19 mouse cellular contexts compared by ENCODE assay signal in genomic region chr12:113023082-113023481, GRCm38 (mm10). TPM values are rescaled to one million over a fixed set of nuclear protein-coding genes. Genes with fewer than 3 reads are reported as not detected.
DNase-seq lines count a peak whose midpoint lies in the region; ATAC-seq and TF ChIP-seq lines count a peak whose summit lies in the region.
"Had no signal": no experiment of that assay in that cellular context is flagged by ENCODE, and none has a peak within 500 bp of the region (broad histone marks: within the 10 kb centered on the region; RNA-seq: fewer than 3 reads in every experiment).

No protein-coding gene starts in this region.

- 86% methylated on average over 4 of the region's 4 CpGs for WGBS in midbrain, embryonic 10.5 days
- WGBS in midbrain, embryonic 13.5 days, result 84% methylated on average over 4 of the region's 4 CpGs

- H3K27me3 ChIP-seq in midbrain, embryonic 10.5 days (ENCODE audit: low read depth, poor library complexity, severe bottlenecking), result no peaks in the 10 kb centered on the region
- H3K27me3 ChIP-seq in midbrain, embryonic 13.5 days, result no peaks in the 10 kb centered on the region
- H3K27me3 ChIP-seq: embryonic facial prominence, embryonic 15.5 days; forebrain, embryonic 12.5 days; heart, embryonic 13.5 days; limb, embryonic 12.5 days; liver, embryonic 15.5 days had no signal

- H3K4me1 ChIP-seq in midbrain, embryonic 10.5 days, result peaks cover 10% of the 10 kb centered on the region
- peaks cover 20% of the 10 kb centered on the region for H3K4me1 ChIP-seq in midbrain, embryonic 13.5 days (replicated peaks)
- H3K4me1 ChIP-seq: limb, embryonic 12.5 days had no signal

- 0 out of 2 replicates have a peak, but pooled peaks cover 3% of the 10 kb centered on the region for H3K9me3 ChIP-seq in midbrain, embryonic 10.5 days (replicated peaks)
- no peaks in the 10 kb centered on the region for H3K9me3 ChIP-seq in midbrain, embryonic 13.5 days
- H3K9me3 ChIP-seq: embryonic facial prominence, embryonic 15.5 days; forebrain, embryonic 12.5 days; heart, embryonic 13.5 days; limb, embryonic 12.5 days; liver, embryonic 15.5 days had no signal

- peak; percentile 96 for DNase-seq in 3T3-L1 (ENCODE audit: low read depth, low spot score)
- peak; percentile 38 for DNase-seq in CD4-positive helper T cell, adult 2 months (ENCODE audit: low read depth, low spot score)
- DNase-seq in T-cell, adult 2 months (ENCODE audit: low spot score), result peak; percentile 66
- no peak for DNase-seq in midbrain, embryonic 10.5 days (ENCODE audit: low spot score)
- DNase-seq in layer of hippocampus, adult 2 months (ENCODE audit: low spot score in 2 of 2), result no peak
- DNase-seq: cerebellum, adult 9-10 months; lung, postnatal 14 days; right cerebral cortex, adult 18-20 months had no signal

- no peak overlapping the region for H3K9ac ChIP-seq in midbrain, embryonic 13.5 days (replicated peaks)
- H3K9ac ChIP-seq: embryonic facial prominence, embryonic 15.5 days; forebrain, embryonic 12.5 days; heart, embryonic 13.5 days; limb, embryonic 12.5 days; liver, embryonic 15.5 days had no signal

- no peak overlapping the region for H3K4me3 ChIP-seq in midbrain, embryonic 10.5 days
- H3K4me3 ChIP-seq in midbrain, embryonic 13.5 days (replicated peaks), result no peak overlapping the region
- H3K4me3 ChIP-seq in layer of hippocampus, adult 2 months, result no peak overlapping the region
- H3K4me3 ChIP-seq: embryonic facial prominence, embryonic 15.5 days; forebrain, embryonic 12.5 days; heart, embryonic 13.5 days; limb, embryonic 12.5 days; liver, embryonic 15.5 days had no signal

- no peak overlapping the region for H3K27ac ChIP-seq in midbrain, embryonic 10.5 days (replicated peaks)
- no peak overlapping the region for H3K27ac ChIP-seq in midbrain, embryonic 13.5 days
- H3K27ac ChIP-seq in layer of hippocampus, adult 2 months, result no peak overlapping the region
- H3K27ac ChIP-seq: embryonic facial prominence, embryonic 15.5 days; forebrain, embryonic 12.5 days; heart, embryonic 13.5 days; limb, embryonic 12.5 days; liver, embryonic 15.5 days had no signal

- peaks cover 79% of the 10 kb centered on the region for H3K36me3 ChIP-seq in midbrain, embryonic 10.5 days
- peaks cover 17% of the 10 kb centered on the region for H3K36me3 ChIP-seq in midbrain, embryonic 13.5 days

- H3K4me2 ChIP-seq in midbrain, embryonic 13.5 days (replicated peaks), result no peak overlapping the region
- H3K4me2 ChIP-seq: embryonic facial prominence, embryonic 15.5 days; forebrain, embryonic 12.5 days; heart, embryonic 13.5 days; limb, embryonic 12.5 days; liver, embryonic 15.5 days had no signal

- ATAC-seq in megakaryocyte progenitor cell, adult 5-6 weeks (replicated peaks; ENCODE audit: poor library complexity), result peak; percentile 83
- no peak for ATAC-seq in midbrain, embryonic 13.5 days
- ATAC-seq: inflammation-experienced regulatory T-cells, adult 6 months; midbrain, embryonic 16.5 days had no signal

- no peak for TF ChIP-seq CTCF in layer of hippocampus, adult 2 months (conservative IDR thresholded peaks at IDR 0.05)

RNA-seq across cellular contexts. Expression of gene Pacs2, which starts 8.8 kb away (rescaled TPM):
- 16.2 and 16.8 TPM in 2 replicates for total RNA-seq in megakaryocyte progenitor cell, adult 5-6 weeks (2015)
- 9.2 and 10.0 TPM in 2 replicates for total RNA-seq in megakaryocyte progenitor cell, adult 5-6 weeks (2017)
- polyA plus RNA-seq in midbrain, embryonic 10.5 days (2016; fragmentation: Nextera tagmentation; extraction: Ambion mirVana), result 17.7 and 22.0 TPM in 2 replicates
- polyA plus RNA-seq in midbrain, embryonic 13.5 days (2015; fragmentation: Nextera tagmentation; extraction: Ambion mirVana), result 23.8 and 26.5 TPM in 2 replicates
- total RNA-seq in layer of hippocampus, adult 2 months (2021), result 10 to 100 TPM; 79.6 to 81.8 TPM

RNA-seq across cellular contexts. Expression of gene Brf1, which starts 22.6 kb away (rescaled TPM):
- total RNA-seq in megakaryocyte progenitor cell, adult 5-6 weeks (2015), result 24.0 and 29.3 TPM in 2 replicates
- 27.2 and 39.0 TPM in 2 replicates for total RNA-seq in megakaryocyte progenitor cell, adult 5-6 weeks (2017)
- polyA plus RNA-seq in midbrain, embryonic 10.5 days (2016; fragmentation: Nextera tagmentation; extraction: Ambion mirVana), result 51.6 and 58.2 TPM in 2 replicates
- polyA plus RNA-seq in midbrain, embryonic 13.5 days (2015; fragmentation: Nextera tagmentation; extraction: Ambion mirVana), result 60.3 and 61.9 TPM in 2 replicates
- total RNA-seq in layer of hippocampus, adult 2 months (2021), result 10 to 100 TPM; 55.6 to 57.4 TPM

RNA-seq across cellular contexts. Expression of gene Btbd6, which starts 46.8 kb away (rescaled TPM):
- total RNA-seq in megakaryocyte progenitor cell, adult 5-6 weeks (2015), result 7.7 and 9.5 TPM in 2 replicates
- 5.2 and 6.4 TPM in 2 replicates for total RNA-seq in megakaryocyte progenitor cell, adult 5-6 weeks (2017)
- 20.5 and 22.7 TPM in 2 replicates for polyA plus RNA-seq in midbrain, embryonic 10.5 days (2016; fragmentation: Nextera tagmentation; extraction: Ambion mirVana)
- polyA plus RNA-seq in midbrain, embryonic 13.5 days (2015; fragmentation: Nextera tagmentation; extraction: Ambion mirVana), result 36.1 and 37.8 TPM in 2 replicates
- 10 to 100 TPM; 55.8 to 55.9 TPM for total RNA-seq in layer of hippocampus, adult 2 months (2021)

RNA-seq across cellular contexts. Expression of gene Tex22, which starts 51.2 kb away (rescaled TPM):
- total RNA-seq in megakaryocyte progenitor cell, adult 5-6 weeks (2015), result 0.27 TPM in 1 of 2 replicates, not detected in the other
- 0.17 TPM in 1 of 2 replicates, not detected in the other for total RNA-seq in megakaryocyte progenitor cell, adult 5-6 weeks (2017)
- not detected in 2 replicates for polyA plus RNA-seq in midbrain, embryonic 10.5 days (2016; fragmentation: Nextera tagmentation; extraction: Ambion mirVana)
- 0.20 TPM in 1 of 2 replicates, not detected in the other for polyA plus RNA-seq in midbrain, embryonic 13.5 days (2015; fragmentation: Nextera tagmentation; extraction: Ambion mirVana)
- total RNA-seq in layer of hippocampus, adult 2 months (2021), result 1 to 10 TPM in 1 of 2 experiments, under 1 TPM in 1; 0.81 to 2.1 TPM
- total RNA-seq: hematopoietic stem cell, adult 5-6 weeks had no signal
- polyA plus RNA-seq: embryonic facial prominence, embryonic 15.5 days; forebrain, embryonic 12.5 days; heart, embryonic 13.5 days; kidney, embryonic 14.5 days; limb, embryonic 12.5 days; liver, embryonic 15.5 days; midbrain, embryonic 16.5 days had no signal

Comparison
In these comparisons a context has a peak if more than half of its experiments do, and no peak if none do; other contexts are left out.
1. DNase-seq: peak in 3T3-L1 (single experiment), CD4-positive helper T cell, adult 2 months (single experiment) and T-cell, adult 2 months (single experiment); none in midbrain, embryonic 10.5 days (single experiment) and layer of hippocampus, adult 2 months (0 of 2).
2. RNA of gene Pacs2, which starts 8.8 kb away (total RNA-seq): 79.6 to 81.8 TPM in layer of hippocampus, adult 2 months; 9.2 to 16.8 TPM in megakaryocyte progenitor cell, adult 5-6 weeks; every median in the first group is over 4 times any median in the second.
3. RNA of gene Btbd6, which starts 46.8 kb away (total RNA-seq): 55.8 to 55.9 TPM in layer of hippocampus, adult 2 months; 5.2 to 9.5 TPM in megakaryocyte progenitor cell, adult 5-6 weeks; every median in the first group is over 4 times any median in the second.